Mouse (Mus musculus): ENCODE measurements around the gene Itgb7. TPM values are rescaled to one million over a fixed set of nuclear protein-coding genes. Genes with fewer than 3 reads are reported as not detected.

Itgb7 gene
- polyA plus RNA-seq (2015; fragmentation: Nextera tagmentation; extraction: Ambion mirVana): 0.69 and 1.2 TPM in 2 replicates

GRCm38 (mm10) chr15:102231748-102232147 lies at the start of gene Itgb7:
TSS of gene Itgb7 (minus strand) at chr15:102231944.
- Histone ChIP-seq H3K4me2 (ENCODE audit: low read length) (no peak within 1 kb of the TSS), H3K27me3 (ENCODE audit: insufficient read depth, low read length) (no peaks in the 10 kb centered on the region), H3K27ac (no peak within 1 kb of the TSS), H3K4me1 (replicated peaks; ENCODE audit: insufficient read depth, low read length) (no peaks in the 10 kb centered on the region), H3K9me3 (replicated peaks; ENCODE audit: low read length) (no peaks in the 10 kb centered on the region), H3K36me3 (ENCODE audit: insufficient read depth, low read length) (0 out of 2 replicates have a peak, but pooled peaks cover 6% of the 10 kb centered on the region), H3K9ac (ENCODE audit: low read depth, low read length) (no peak within 1 kb of the TSS), H3K4me3 (replicated peaks; ENCODE audit: low read depth, low read length) (no peak within 1 kb of the TSS)
- DNase-seq (ENCODE audit: low spot score) (no peak), ATAC-seq (replicated peaks; ENCODE audit: low FRiP score, low read depth) (no peak)
- no peak for TF ChIP-seq CTCF (IDR thresholded peaks at IDR 0.05; ENCODE audit: low read depth)
- whole genome bisulfite sequencing: 47% methylated on average over 6 of the region's 6 CpGs

- Histone ChIP-seq H3K4me3 (replicated peaks; ENCODE audit: low read depth, low read length) (no peak overlapping the region), H3K27me3 (ENCODE audit: insufficient read depth, low read length) (no peaks in the 10 kb centered on the region), H3K36me3 (ENCODE audit: insufficient read depth, low read length) (peaks cover 9% of the 10 kb centered on the region), H3K4me2 (ENCODE audit: low read length) (peak overlapping the region; percentile 95), H3K27ac (no peak overlapping the region), H3K4me1 (replicated peaks; ENCODE audit: insufficient read depth, low read length) (peaks cover 13% of the 10 kb centered on the region; the same call in 1 of the 2 replicates), H3K9ac (ENCODE audit: low read depth, low read length) (no peak overlapping the region; the same call in 1 of the 2 replicates), H3K9me3 (replicated peaks; ENCODE audit: low read length) (no peaks in the 10 kb centered on the region)
- TF ChIP-seq CTCF (IDR thresholded peaks at IDR 0.05; ENCODE audit: low read depth): no peak
- 95% methylated on average over 19 of the region's 19 CpGs for WGBS
- no peak for ATAC-seq (replicated peaks; ENCODE audit: low FRiP score, low read depth)
- DNase-seq (ENCODE audit: low spot score): no peak
These were observed 48.9 kb upstream of the Itgb7 start for GRCm38 (mm10) chr15:102280623-102281022.

- Histone ChIP-seq H3K9me3 (replicated peaks; ENCODE audit: low read length) (no peaks in the 10 kb centered on the region), H3K27me3 (ENCODE audit: insufficient read depth, low read length) (no peaks in the 10 kb centered on the region), H3K9ac (ENCODE audit: low read depth, low read length) (peak overlapping the region; percentile 86), H3K4me2 (ENCODE audit: low read length) (peak overlapping the region; percentile 95), H3K4me1 (replicated peaks; ENCODE audit: insufficient read depth, low read length) (peaks cover 13% of the 10 kb centered on the region; the same call in 1 of the 2 replicates), H3K36me3 (ENCODE audit: insufficient read depth, low read length) (peaks cover 9% of the 10 kb centered on the region), H3K27ac (peak overlapping the region; percentile 91), H3K4me3 (replicated peaks; ENCODE audit: low read depth, low read length) (peak overlapping the region; percentile 94)
- WGBS: 24% methylated on average over 13 of the region's 13 CpGs
- DNase-seq (ENCODE audit: low spot score) (no peak), ATAC-seq (replicated peaks; ENCODE audit: low FRiP score, low read depth) (peak; percentile 14)
- no peak for TF ChIP-seq CTCF (IDR thresholded peaks at IDR 0.05; ENCODE audit: low read depth)
These were observed 48.2 kb upstream of the Itgb7 start for GRCm38 (mm10) chr15:102279783-102280520.

- Histone ChIP-seq H3K4me1 (replicated peaks; ENCODE audit: insufficient read depth, low read length) (peaks cover 13% of the 10 kb centered on the region; the same call in 1 of the 2 replicates), H3K9me3 (replicated peaks; ENCODE audit: low read length) (no peaks in the 10 kb centered on the region), H3K4me2 (ENCODE audit: low read length) (peak within 1 kb of the TSS; percentile 95), H3K4me3 (replicated peaks; ENCODE audit: low read depth, low read length) (peak within 1 kb of the TSS; percentile 94), H3K36me3 (ENCODE audit: insufficient read depth, low read length) (peaks cover 9% of the 10 kb centered on the region), H3K9ac (ENCODE audit: low read depth, low read length) (peak within 1 kb of the TSS; percentile 86), H3K27ac (peak within 1 kb of the TSS; percentile 91), H3K27me3 (ENCODE audit: insufficient read depth, low read length) (no peaks in the 10 kb centered on the region)
- WGBS: under 1% methylated on average over 64 of the region's 65 CpGs
- DNase-seq (ENCODE audit: low spot score): peak; percentile 95
- ATAC-seq (replicated peaks; ENCODE audit: low FRiP score, low read depth): peak; percentile 96
- peak; percentile 56 for TF ChIP-seq CTCF (IDR thresholded peaks at IDR 0.05; ENCODE audit: low read depth)
These were observed 47.5 kb upstream of the Itgb7 start, which contains the start of gene Mfsd5 for GRCm38 (mm10) chr15:102279092-102279782. TSS of gene Mfsd5 (plus strand) at chr15:102279454.

GRCm38 (mm10) chr15:102278726-102279091 lies 47.0 kb upstream of the Itgb7 start:
- no peak for ATAC-seq (replicated peaks; ENCODE audit: low FRiP score, low read depth)
- Histone ChIP-seq H3K4me3 (replicated peaks; ENCODE audit: low read depth, low read length) (peak overlapping the region; percentile 94), H3K4me2 (ENCODE audit: low read length) (peak overlapping the region; percentile 95), H3K27me3 (ENCODE audit: insufficient read depth, low read length) (no peaks in the 10 kb centered on the region), H3K9ac (ENCODE audit: low read depth, low read length) (peak overlapping the region; percentile 86), H3K36me3 (ENCODE audit: insufficient read depth, low read length) (peaks cover 9% of the 10 kb centered on the region), H3K9me3 (replicated peaks; ENCODE audit: low read length) (no peaks in the 10 kb centered on the region), H3K4me1 (replicated peaks; ENCODE audit: insufficient read depth, low read length) (peaks cover 13% of the 10 kb centered on the region; the same call in 1 of the 2 replicates), H3K27ac (peak overlapping the region; percentile 91)
- no peak for TF ChIP-seq CTCF (IDR thresholded peaks at IDR 0.05; ENCODE audit: low read depth)
- no peak for DNase-seq (ENCODE audit: low spot score)
- 41% methylated on average over 7 of the region's 7 CpGs for WGBS

- Histone ChIP-seq H3K9ac (ENCODE audit: low read depth, low read length) (no peak overlapping the region), H3K4me3 (replicated peaks; ENCODE audit: low read depth, low read length) (no peak overlapping the region), H3K9me3 (replicated peaks; ENCODE audit: low read length) (no peaks in the 10 kb centered on the region), H3K27me3 (ENCODE audit: insufficient read depth, low read length) (no peaks in the 10 kb centered on the region), H3K4me1 (replicated peaks; ENCODE audit: insufficient read depth, low read length) (peaks cover 13% of the 10 kb centered on the region), H3K36me3 (ENCODE audit: insufficient read depth, low read length) (no peaks in the 10 kb centered on the region), H3K4me2 (ENCODE audit: low read length) (no peak overlapping the region), H3K27ac (no peak overlapping the region)
- ATAC-seq (replicated peaks; ENCODE audit: low FRiP score, low read depth) (no peak), DNase-seq (ENCODE audit: low spot score) (no peak)
- peak; percentile 47; the same call in 1 of the 2 replicates for TF ChIP-seq CTCF (IDR thresholded peaks at IDR 0.05; ENCODE audit: low read depth)
- 64% methylated on average over 6 of the region's 6 CpGs for WGBS
These were observed 42.4 kb upstream of the Itgb7 start for GRCm38 (mm10) chr15:102273982-102274716.
